Mouse (Mus musculus): ENCODE measurements around the gene Trak1.
"Not testable (repeated sequence)": the region's sequence is repeated elsewhere in the genome, so short reads cannot be mapped to it uniquely, and the experiment has no call there.

Trak1 gene

GRCm38 (mm10) chr9:121442145-121442544, 144.8 kb downstream of the Trak1 start:
- DNase-seq, result peak; percentile 69 to 79

GRCm38 (mm10) chr9:121443696-121444366, 146.5 kb downstream of the Trak1 start:
- DNase-seq, result peak; percentile 65 to 75

GRCm38 (mm10) chr9:121444367-121444707, 147.0 kb downstream of the Trak1 start:
- DNase-seq, result peak; percentile 91 to 94

- DNase-seq, result peak; percentile 57 to 69
These were observed 148.1 kb downstream of the Trak1 start for GRCm38 (mm10) chr9:121445364-121445763.

- peak; percentile 75 to 76 for DNase-seq
These were observed 149.1 kb downstream of the Trak1 start for GRCm38 (mm10) chr9:121446431-121446831.

GRCm38 (mm10) chr9:121452342-121452942, 155.1 kb downstream of the Trak1 start:
- DNase-seq, result not testable (repeated sequence)

- DNase-seq, result no peak
These were observed 157.6 kb downstream of the Trak1 start for GRCm38 (mm10) chr9:121454891-121455290.

GRCm38 (mm10) chr9:121456739-121457515, 159.6 kb downstream of the Trak1 start:
- DNase-seq, result no peak

GRCm38 (mm10) chr9:121458466-121458865, 161.2 kb downstream of the Trak1 start:
- peak; percentile 78 to 84 for DNase-seq

GRCm38 (mm10) chr9:121459950-121460349, 162.6 kb downstream of the Trak1 start:
- no peak for DNase-seq

GRCm38 (mm10) chr9:121460527-121460926, 163.2 kb downstream of the Trak1 start:
- DNase-seq, result no peak

GRCm38 (mm10) chr9:121467460-121467859, 170.2 kb downstream of the Trak1 start:
- DNase-seq, result peak in 1 of 2 experiments; percentile 41

GRCm38 (mm10) chr9:121469711-121470110, 172.4 kb downstream of the Trak1 start:
- peak; percentile 50 to 64 for DNase-seq

- no peak for DNase-seq
These were observed 177.5 kb downstream of the Trak1 start for GRCm38 (mm10) chr9:121474771-121475170.

GRCm38 (mm10) chr9:121475488-121476452, 178.5 kb downstream of the Trak1 start:
- peak; percentile 72 to 75 for DNase-seq

- peak; percentile 92 to 94 for DNase-seq
These were observed 180.1 kb downstream of the Trak1 start for GRCm38 (mm10) chr9:121477305-121477911.

GRCm38 (mm10) chr9:121479453-121479852, 182.2 kb downstream of the Trak1 start:
- peak; percentile 82 to 86 for DNase-seq

- DNase-seq, result no peak
These were observed 189.9 kb downstream of the Trak1 start for GRCm38 (mm10) chr9:121487216-121487615.

GRCm38 (mm10) chr9:121491592-121492240, 194.4 kb downstream of the Trak1 start:
- DNase-seq, result no peak

GRCm38 (mm10) chr9:121494006-121494767, 196.9 kb downstream of the Trak1 start:
- peak in 1 of 2 experiments; percentile 9 for DNase-seq

- DNase-seq, result no peak
These were observed 198.2 kb downstream of the Trak1 start, which contains the start of gene Cck for GRCm38 (mm10) chr9:121495529-121495928. Gene Cck, minus strand, starts transcription at chr9:121495694.
